Mouse (Mus musculus): ENCODE data around the gene Gm9774. TPM values are rescaled to one million over a fixed set of nuclear protein-coding genes. Genes with fewer than 3 reads are reported as not detected.

The Gm9774 gene
- polyA plus RNA-seq, 1 experiment from 2014 or later = 5.4 TPM

DNA sequence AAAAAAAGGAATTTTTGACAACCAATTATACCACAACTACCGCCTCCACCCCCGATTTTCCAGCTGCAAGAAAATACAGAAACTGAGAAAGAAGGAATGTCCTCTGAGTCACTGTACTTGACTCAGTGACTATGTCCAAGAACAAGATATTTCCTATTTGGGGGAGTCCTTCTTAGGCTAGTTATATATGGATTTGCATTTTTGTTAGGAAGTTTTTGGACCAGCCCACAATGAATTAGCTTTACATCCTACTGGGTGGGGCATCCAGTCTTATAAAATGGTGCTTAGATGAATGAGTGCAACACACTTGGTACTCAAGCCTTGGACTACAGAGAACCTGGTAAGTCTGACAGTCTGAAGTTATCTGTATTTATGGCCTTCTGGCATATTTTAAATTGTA, 3.1 kb upstream of the Gm9774 start, which contains the start of gene Sprr2k:
TSS of gene Sprr2k (plus strand) at position 301 of the 400 bp plus-strand sequence.
- Histone ChIP-seq H3K9me3 (replicated peaks; ENCODE audit: control insufficient read depth, low read length) (no peaks in the 10 kb centered on the region), H3K4me3 (ENCODE audit: low read depth, low read length) (no peak within 1 kb of the TSS), H3K9ac (replicated peaks; ENCODE audit: low read length) (no peak within 1 kb of the TSS), H3K27ac (replicated peaks; ENCODE audit: low read depth, low read length) (no peak within 1 kb of the TSS), H3K4me1 (ENCODE audit: control insufficient read depth, insufficient read depth, low read length) (no peaks in the 10 kb centered on the region), H3K27me3 (ENCODE audit: control insufficient read depth, insufficient read depth, low read length) (no peaks in the 10 kb centered on the region), H3K36me3 (replicated peaks; ENCODE audit: control insufficient read depth, insufficient read depth, low read depth, low read length) (no peaks in the 10 kb centered on the region), H3K4me2 (ENCODE audit: low read depth, low read length) (no peak within 1 kb of the TSS)
- ATAC-seq (replicated peaks; ENCODE audit: insufficient number of reproducible peaks, low FRiP score, low TSS enrichment, low read depth) (no peak), DNase-seq (ENCODE audit: low spot score) (no peak)
- WGBS = 92% methylated on average over 2 of the region's 2 CpGs

GRCm38 (mm10) chr3:92417782-92418181, 11.4 kb downstream of the Gm9774 start, which contains the start of gene Sprr2j-ps:
TSS of gene Sprr2j-ps (plus strand) at chr3:92418082.
- Histone ChIP-seq H3K9ac (replicated peaks; ENCODE audit: low read length) (no peak within 1 kb of the TSS), H3K4me2 (ENCODE audit: low read depth, low read length) (no peak within 1 kb of the TSS), H3K27me3 (ENCODE audit: control insufficient read depth, insufficient read depth, low read length) (no peaks in the 10 kb centered on the region), H3K27ac (replicated peaks; ENCODE audit: low read depth, low read length) (no peak within 1 kb of the TSS), H3K36me3 (replicated peaks; ENCODE audit: control insufficient read depth, insufficient read depth, low read depth, low read length) (no peaks in the 10 kb centered on the region), H3K4me3 (ENCODE audit: low read depth, low read length) (no peak within 1 kb of the TSS), H3K4me1 (ENCODE audit: control insufficient read depth, insufficient read depth, low read length) (no peaks in the 10 kb centered on the region), H3K9me3 (replicated peaks; ENCODE audit: control insufficient read depth, low read length) (no peaks in the 10 kb centered on the region)
- no peak for DNase-seq (ENCODE audit: low spot score)
- WGBS = 94% methylated on average over 2 of the region's 2 CpGs
- no peak for ATAC-seq (replicated peaks; ENCODE audit: insufficient number of reproducible peaks, low FRiP score, low TSS enrichment, low read depth)

DNA sequence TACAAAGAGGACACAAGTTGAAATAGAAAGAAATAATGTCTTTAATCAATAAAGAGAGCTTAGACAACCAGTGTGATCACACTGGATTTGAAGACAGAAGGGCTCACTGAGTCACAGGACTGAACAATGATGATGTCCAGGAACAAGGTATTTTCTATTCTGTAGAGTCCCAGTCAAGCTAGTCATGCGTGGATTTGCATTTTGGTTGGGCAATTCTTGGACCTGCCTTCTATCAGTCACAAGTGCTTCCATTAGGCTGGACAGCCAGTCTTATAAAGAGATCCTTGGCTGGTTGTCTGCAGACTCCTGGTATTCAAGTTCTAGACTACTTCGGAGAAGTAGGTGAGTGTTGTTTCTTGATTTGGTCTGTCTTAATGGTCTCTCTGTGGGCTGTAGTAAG, 21.5 kb downstream of the Gm9774 start, which contains the start of gene Sprr2i:
TSS of gene Sprr2i (plus strand) at position 301 of the 400 bp plus-strand sequence.
- WGBS = 96% methylated on average over 2 of the region's 2 CpGs
- Histone ChIP-seq H3K9me3 (replicated peaks; ENCODE audit: control insufficient read depth, low read length) (no peaks in the 10 kb centered on the region), H3K27me3 (ENCODE audit: control insufficient read depth, insufficient read depth, low read length) (no peaks in the 10 kb centered on the region), H3K27ac (replicated peaks; ENCODE audit: low read depth, low read length) (no peak within 1 kb of the TSS), H3K4me1 (ENCODE audit: control insufficient read depth, insufficient read depth, low read length) (no peaks in the 10 kb centered on the region), H3K36me3 (replicated peaks; ENCODE audit: control insufficient read depth, insufficient read depth, low read depth, low read length) (no peaks in the 10 kb centered on the region), H3K4me3 (ENCODE audit: low read depth, low read length) (no peak within 1 kb of the TSS), H3K9ac (replicated peaks; ENCODE audit: low read length) (no peak within 1 kb of the TSS), H3K4me2 (ENCODE audit: low read depth, low read length) (no peak within 1 kb of the TSS)
- ATAC-seq (replicated peaks; ENCODE audit: insufficient number of reproducible peaks, low FRiP score, low TSS enrichment, low read depth) (no peak), DNase-seq (ENCODE audit: low spot score) (no peak)

DNA sequence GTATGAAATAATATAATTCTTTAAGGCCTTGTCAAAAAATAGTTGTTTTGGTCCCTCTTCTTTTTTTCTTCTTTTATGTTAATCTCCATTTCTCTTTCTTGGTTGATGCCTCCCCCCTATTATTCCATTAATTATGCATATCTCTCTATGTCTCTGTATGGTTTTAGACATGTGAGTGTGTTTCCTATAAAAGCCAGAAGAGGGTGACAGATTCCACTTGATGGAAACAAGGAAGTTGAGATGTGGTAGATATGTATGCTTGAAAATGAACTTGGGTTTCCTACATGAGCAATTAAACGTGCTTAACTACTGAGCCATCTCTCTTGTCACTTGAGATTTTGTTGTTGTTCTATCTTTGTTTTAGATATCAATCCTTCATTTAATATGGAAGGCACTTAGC, 34.9 kb downstream of the Gm9774 start:
- Histone ChIP-seq H3K27me3 (ENCODE audit: control insufficient read depth, insufficient read depth, low read length) (no peaks in the 10 kb centered on the region), H3K27ac (replicated peaks; ENCODE audit: low read depth, low read length) (no peak overlapping the region), H3K36me3 (replicated peaks; ENCODE audit: control insufficient read depth, insufficient read depth, low read depth, low read length) (no peaks in the 10 kb centered on the region), H3K9me3 (replicated peaks; ENCODE audit: control insufficient read depth, low read length) (no peaks in the 10 kb centered on the region), H3K9ac (replicated peaks; ENCODE audit: low read length) (no peak overlapping the region), H3K4me1 (ENCODE audit: control insufficient read depth, insufficient read depth, low read length) (no peaks in the 10 kb centered on the region), H3K4me3 (ENCODE audit: low read depth, low read length) (no peak overlapping the region), H3K4me2 (ENCODE audit: low read depth, low read length) (no peak overlapping the region)
- no peak for DNase-seq (ENCODE audit: low spot score)
- no peak for ATAC-seq (replicated peaks; ENCODE audit: insufficient number of reproducible peaks, low FRiP score, low TSS enrichment, low read depth)
- WGBS = 44% methylated on average over 1 of the region's 1 CpGs

GRCm38 (mm10) chr3:92385385-92385784, 43.8 kb downstream of the Gm9774 start, which contains the start of gene Sprr2h:
TSS of gene Sprr2h (plus strand) at chr3:92385685.
- DNase-seq (ENCODE audit: low spot score) (no peak), ATAC-seq (replicated peaks; ENCODE audit: insufficient number of reproducible peaks, low FRiP score, low TSS enrichment, low read depth) (no peak)
- Histone ChIP-seq H3K4me1 (ENCODE audit: control insufficient read depth, insufficient read depth, low read length) (no peaks in the 10 kb centered on the region), H3K9ac (replicated peaks; ENCODE audit: low read length) (no peak within 1 kb of the TSS), H3K27ac (replicated peaks; ENCODE audit: low read depth, low read length) (no peak within 1 kb of the TSS), H3K4me2 (ENCODE audit: low read depth, low read length) (no peak within 1 kb of the TSS), H3K9me3 (replicated peaks; ENCODE audit: control insufficient read depth, low read length) (no peaks in the 10 kb centered on the region), H3K27me3 (ENCODE audit: control insufficient read depth, insufficient read depth, low read length) (no peaks in the 10 kb centered on the region), H3K36me3 (replicated peaks; ENCODE audit: control insufficient read depth, insufficient read depth, low read depth, low read length) (no peaks in the 10 kb centered on the region), H3K4me3 (ENCODE audit: low read depth, low read length) (no peak within 1 kb of the TSS)
- WGBS = 87% methylated on average over 1 of the region's 1 CpGs

Other genes with a start within 250 kb of the Gm9774 start
- gene Sprr2a1, start 213.6 kb downstream of the Gm9774 start, polyA plus RNA-seq (2014; fragmentation: Nextera tagmentation; extraction: Ambion mirVana) = not detected in 2 replicates
- not detected in 2 replicates for gene Sprr2a2, start 213.5 kb downstream of the Gm9774 start, polyA plus RNA-seq (2014; fragmentation: Nextera tagmentation; extraction: Ambion mirVana)
- gene Sprr2a3, start 144.0 kb downstream of the Gm9774 start, polyA plus RNA-seq (2014; fragmentation: Nextera tagmentation; extraction: Ambion mirVana) = not detected in 2 replicates
- gene Sprr2b, start 112.8 kb downstream of the Gm9774 start, polyA plus RNA-seq (2014; fragmentation: Nextera tagmentation; extraction: Ambion mirVana) = not detected in 2 replicates
- not detected in 2 replicates for gene Sprr2d, start 90.3 kb downstream of the Gm9774 start, polyA plus RNA-seq (2014; fragmentation: Nextera tagmentation; extraction: Ambion mirVana)
- not detected in 2 replicates for gene Sprr2e, start 77.3 kb downstream of the Gm9774 start, polyA plus RNA-seq (2014; fragmentation: Nextera tagmentation; extraction: Ambion mirVana)
- gene Sprr2f, start 64.2 kb downstream of the Gm9774 start, polyA plus RNA-seq (2014; fragmentation: Nextera tagmentation; extraction: Ambion mirVana) = not detected in 2 replicates
- not detected in 2 replicates for gene Sprr2h, start 43.7 kb downstream of the Gm9774 start, polyA plus RNA-seq (2014; fragmentation: Nextera tagmentation; extraction: Ambion mirVana)
- gene Sprr2i, start 21.4 kb downstream of the Gm9774 start, polyA plus RNA-seq (2014; fragmentation: Nextera tagmentation; extraction: Ambion mirVana) = not detected in 2 replicates
- not detected in 2 replicates for gene Sprr2j-ps, start 11.3 kb downstream of the Gm9774 start, polyA plus RNA-seq (2014; fragmentation: Nextera tagmentation; extraction: Ambion mirVana)
- not detected in 2 replicates for gene Sprr2k, start 3.2 kb upstream of the Gm9774 start, polyA plus RNA-seq (2014; fragmentation: Nextera tagmentation; extraction: Ambion mirVana)
- not detected in 2 replicates for gene Sprr1b, start 9.4 kb upstream of the Gm9774 start, polyA plus RNA-seq (2014; fragmentation: Nextera tagmentation; extraction: Ambion mirVana)
- gene Sprr3, start 29.3 kb upstream of the Gm9774 start, polyA plus RNA-seq (2014; fragmentation: Nextera tagmentation; extraction: Ambion mirVana) = not detected in 2 replicates
- gene Sprr1a, start 56.5 kb upstream of the Gm9774 start, polyA plus RNA-seq (2014; fragmentation: Nextera tagmentation; extraction: Ambion mirVana) = 0.36 TPM in 1 of 2 replicates, not detected in the other
- not detected in 2 replicates for gene Sprr4, start 71.1 kb upstream of the Gm9774 start, polyA plus RNA-seq (2014; fragmentation: Nextera tagmentation; extraction: Ambion mirVana)
- not detected in 2 replicates for gene 2310046K23Rik, start 105.1 kb upstream of the Gm9774 start, polyA plus RNA-seq (2014; fragmentation: Nextera tagmentation; extraction: Ambion mirVana)
- gene Ivl, start 144.3 kb upstream of the Gm9774 start, polyA plus RNA-seq (2014; fragmentation: Nextera tagmentation; extraction: Ambion mirVana) = 0.17 TPM in 1 of 2 replicates, not detected in the other
- not detected in 2 replicates for gene Smcp, start 159.6 kb upstream of the Gm9774 start, polyA plus RNA-seq (2014; fragmentation: Nextera tagmentation; extraction: Ambion mirVana)
- not detected in 2 replicates for gene 2210017I01Rik, start 178.1 kb upstream of the Gm9774 start, polyA plus RNA-seq (2014; fragmentation: Nextera tagmentation; extraction: Ambion mirVana)
- gene Lce6a, start 192.2 kb upstream of the Gm9774 start, polyA plus RNA-seq (2014; fragmentation: Nextera tagmentation; extraction: Ambion mirVana) = not detected in 2 replicates
- gene Lce1a1, start 218.9 kb upstream of the Gm9774 start, polyA plus RNA-seq (2014; fragmentation: Nextera tagmentation; extraction: Ambion mirVana) = not detected in 2 replicates
- not detected in 2 replicates for gene Lce1b, start 227.5 kb upstream of the Gm9774 start, polyA plus RNA-seq (2014; fragmentation: Nextera tagmentation; extraction: Ambion mirVana)
- not detected in 2 replicates for gene Lce1a2, start 240.9 kb upstream of the Gm9774 start, polyA plus RNA-seq (2014; fragmentation: Nextera tagmentation; extraction: Ambion mirVana)
- gene Lce1c, start 249.8 kb upstream of the Gm9774 start, polyA plus RNA-seq (2014; fragmentation: Nextera tagmentation; extraction: Ambion mirVana) = not detected in 2 replicates

All from embryonic facial prominence, embryonic 11.5 days (tissue).